Mouse (Mus musculus): ENCODE data around the gene Elovl6.

DNA sequence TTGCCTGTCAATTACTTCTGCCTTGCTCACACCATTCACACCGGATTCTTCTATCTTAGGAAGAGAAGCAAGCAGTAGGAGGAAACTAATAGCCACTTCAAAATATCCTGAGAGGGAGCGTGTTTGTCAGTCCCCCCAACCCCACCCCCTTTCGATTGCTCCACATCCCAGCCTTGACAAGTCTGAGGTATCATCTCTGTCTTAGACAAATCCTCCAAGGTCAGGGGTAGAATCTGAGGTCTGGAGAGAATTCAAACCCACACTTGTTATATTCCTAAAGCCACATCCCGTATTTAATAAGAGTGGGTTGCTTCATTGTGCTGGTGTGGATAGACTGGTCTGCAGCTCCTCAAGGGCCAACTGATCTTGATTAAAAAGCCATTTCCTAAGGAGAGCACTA, 40.8 kb downstream of the Elovl6 start:
- TF ChIP-seq CTCF (IDR thresholded peaks at IDR 0.05; ENCODE audit: extremely low read depth, insufficient read depth, low read length) (no peak), POLR2A (IDR thresholded peaks at IDR 0.05; ENCODE audit: extremely low read depth, insufficient read depth, low read length) (no peak)

Data from cortical plate, adult 2 months (tissue).